8 mouse cellular contexts compared by ENCODE assay signal in the genomic region with DNA sequence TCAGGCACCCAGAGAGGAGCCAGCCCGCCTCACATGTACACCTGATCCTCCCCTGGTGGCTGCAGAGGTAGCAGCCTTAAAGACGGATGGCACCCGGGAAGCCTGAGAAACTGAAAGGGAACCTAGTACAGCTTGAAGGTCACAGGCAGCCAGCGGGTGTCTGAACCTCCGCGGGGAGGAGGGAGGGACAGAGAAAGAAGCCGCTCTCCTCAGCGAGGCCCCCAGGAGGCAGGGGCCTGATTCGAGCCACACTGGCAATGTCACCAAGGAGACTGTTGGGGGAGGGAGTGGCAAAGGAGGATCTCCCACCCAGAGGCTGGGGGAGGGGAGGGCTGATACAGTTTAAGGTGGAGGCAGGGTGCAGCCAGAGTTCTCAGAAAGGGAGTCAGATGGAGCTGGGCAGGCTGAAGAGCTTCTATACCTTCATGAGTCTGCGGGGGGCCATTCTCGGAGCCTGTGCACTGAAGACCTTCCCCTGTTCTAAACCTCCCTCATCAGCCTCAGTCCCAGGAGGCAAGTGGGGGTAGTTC. TPM values are rescaled to one million over a fixed set of nuclear protein-coding genes. Genes with fewer than 3 reads are reported as not detected.
DNase-seq lines count a peak whose midpoint lies in the region; ATAC-seq and TF ChIP-seq lines count a peak whose summit lies in the region.

No protein-coding gene starts in this region.

- H3K4me1 ChIP-seq in heart, postnatal 0 days (ENCODE audit: control insufficient read depth, insufficient read depth), result no peaks in the 10 kb centered on the region; the same call in 1 of the 2 replicates
- H3K4me1 ChIP-seq in liver, embryonic 11.5 days (replicated peaks; ENCODE audit: control insufficient read depth, insufficient read depth, low read length), result peaks cover 13% of the 10 kb centered on the region
- peaks cover 3% of the 10 kb centered on the region; the same call in 1 of the 2 replicates for H3K4me1 ChIP-seq in small intestine, adult 2 months (ENCODE audit: control insufficient read depth, insufficient read depth, insufficient read length, low read length)

- H3K4me2 ChIP-seq in heart, postnatal 0 days (ENCODE audit: low read depth, low read length), result peak overlapping the region; percentile 55
- H3K4me2 ChIP-seq in liver, embryonic 11.5 days, result peak overlapping the region; percentile 59

- WGBS in heart, postnatal 0 days, result 5% methylated on average over 11 of the region's 11 CpGs
- 5% methylated on average over 11 of the region's 11 CpGs for WGBS in liver, embryonic 11.5 days
- WGBS in small intestine, adult 2 months, result 7% methylated on average over 11 of the region's 11 CpGs

- H3K9me3 ChIP-seq in heart, postnatal 0 days (replicated peaks; ENCODE audit: control insufficient read depth, low read length), result no peaks in the 10 kb centered on the region
- H3K9me3 ChIP-seq in liver, embryonic 11.5 days (ENCODE audit: control insufficient read depth, low read length), result peaks cover 2% of the 10 kb centered on the region; the same call in 1 of the 2 replicates

- TF ChIP-seq EP300 in heart, postnatal 0 days (IDR thresholded peaks at IDR 0.05; ENCODE audit: low read depth), result no peak

- H3K27ac ChIP-seq in heart, postnatal 0 days (ENCODE audit: low read depth), result no peak overlapping the region
- no peak overlapping the region for H3K27ac ChIP-seq in liver, embryonic 11.5 days (ENCODE audit: low read depth, low read length)
- no peak overlapping the region for H3K27ac ChIP-seq in small intestine, adult 2 months (ENCODE audit: insufficient read depth, low read depth, low read length)

- peak; percentile 25 for DNase-seq in kidney, adult 18-20 months
- no peak for DNase-seq in kidney, postnatal 10 days
- DNase-seq in ZHBTc4 (ENCODE audit: low read depth, low spot score), result peak; percentile 89
- no peak for DNase-seq in heart, postnatal 0 days (ENCODE audit: low spot score)
- peak; percentile 48 for DNase-seq in liver, embryonic 11.5 days (ENCODE audit: low spot score)
- DNase-seq in urinary bladder, postnatal 10 days (ENCODE audit: low spot score), result no peak

- no peak for TF ChIP-seq CTCF in heart, postnatal 0 days (IDR thresholded peaks at IDR 0.05; ENCODE audit: low read depth)
- TF ChIP-seq CTCF in small intestine, adult 2 months (IDR thresholded peaks at IDR 0.05; ENCODE audit: extremely low read depth, insufficient read length, insufficient replicate concordance, low read depth, low read length), result peak; percentile 19; the same call in 1 of the 2 replicates

- H3K27me3 ChIP-seq in heart, postnatal 0 days (ENCODE audit: control insufficient read depth, insufficient read depth, low read length), result peaks cover 18% of the 10 kb centered on the region; the same call in 1 of the 2 replicates
- H3K27me3 ChIP-seq in liver, embryonic 11.5 days (replicated peaks; ENCODE audit: control insufficient read depth, insufficient read depth, low read length), result peaks cover 19% of the 10 kb centered on the region
- H3K27me3 ChIP-seq in small intestine, adult 2 months (ENCODE audit: control insufficient read depth, insufficient read depth, low read length), result peaks cover 14% of the 10 kb centered on the region

- H3K4me3 ChIP-seq in heart, postnatal 0 days (ENCODE audit: low read depth, low read length), result peak overlapping the region; percentile 31
- H3K4me3 ChIP-seq in liver, embryonic 11.5 days (ENCODE audit: low read depth, low read length), result peak overlapping the region; percentile 29
- peak overlapping the region; percentile 24 for H3K4me3 ChIP-seq in small intestine, adult 2 months (ENCODE audit: low read depth, low read length)

- ATAC-seq in heart, postnatal 0 days (ENCODE audit: insufficient read depth, low read depth), result peak; percentile 51
- ATAC-seq in liver, embryonic 11.5 days (replicated peaks; ENCODE audit: low FRiP score), result peak; percentile 39; the same call in 1 of the 2 replicates
- no peak for ATAC-seq in erythroid progenitor cell, adult 5-6 weeks (replicated peaks; ENCODE audit: low FRiP score, poor library complexity, severe bottlenecking)

- H3K9ac ChIP-seq in heart, postnatal 0 days (replicated peaks; ENCODE audit: low read depth, low read length), result 0 out of 2 replicates have a peak overlapping the region, but pooled peaks have one; percentile 0
- H3K9ac ChIP-seq in liver, embryonic 11.5 days (ENCODE audit: low read depth, low read length), result no peak overlapping the region

- H3K36me3 ChIP-seq in heart, postnatal 0 days (replicated peaks; ENCODE audit: control insufficient read depth, insufficient read depth, low read length), result no peaks in the 10 kb centered on the region
- no peaks in the 10 kb centered on the region for H3K36me3 ChIP-seq in liver, embryonic 11.5 days (ENCODE audit: control insufficient read depth, insufficient read depth, low read length)
- no peaks in the 10 kb centered on the region for H3K36me3 ChIP-seq in small intestine, adult 2 months (ENCODE audit: control insufficient read depth, insufficient read depth, low read length)

- TF ChIP-seq POLR2A in small intestine, adult 2 months (IDR thresholded peaks at IDR 0.05; ENCODE audit: low read depth, low read length), result no peak

RNA-seq across cellular contexts. Expression of a gene that starts 6.1 kb away (rescaled TPM):
- total RNA-seq in heart, postnatal 0 days (2014; rRNA removed; ENCODE audit: low replicate concordance), result 9.5 and 11.6 TPM in 2 replicates
- polyA plus RNA-seq in heart, postnatal 0 days (2015; fragmentation: Nextera tagmentation; extraction: Ambion mirVana), result 4.9 and 5.2 TPM in 2 replicates
- polyA plus RNA-seq in liver, embryonic 11.5 days (2014; fragmentation: Nextera tagmentation; extraction: Ambion mirVana), result 1.2 and 1.7 TPM in 2 replicates
- polyA plus RNA-seq in small intestine, adult 2 months (2012; rRNA removed), result 1.1 and 2.7 TPM in 2 replicates
- total RNA-seq in erythroid progenitor cell, adult 5-6 weeks (2015; ENCODE audit: low replicate concordance), result 5.0 TPM in 1 of 2 replicates, not detected in the other
- total RNA-seq in erythroid progenitor cell, adult 5-6 weeks (2017; ENCODE audit: low replicate concordance), result 2.6 TPM in 1 of 2 replicates, not detected in the other

RNA-seq across cellular contexts. Expression of a gene that starts 40.7 kb away (rescaled TPM):
- total RNA-seq in heart, postnatal 0 days (2014; rRNA removed; ENCODE audit: low replicate concordance), result 77.7 and 131 TPM in 2 replicates
- 49.0 and 53.2 TPM in 2 replicates for polyA plus RNA-seq in heart, postnatal 0 days (2015; fragmentation: Nextera tagmentation; extraction: Ambion mirVana)
- 24.2 and 24.4 TPM in 2 replicates for polyA plus RNA-seq in liver, embryonic 11.5 days (2014; fragmentation: Nextera tagmentation; extraction: Ambion mirVana)
- polyA plus RNA-seq in small intestine, adult 2 months (2012; rRNA removed), result 33.3 and 58.6 TPM in 2 replicates
- total RNA-seq in erythroid progenitor cell, adult 5-6 weeks (2015; ENCODE audit: low replicate concordance), result 10.9 and 17.3 TPM in 2 replicates
- 7.3 and 10.5 TPM in 2 replicates for total RNA-seq in erythroid progenitor cell, adult 5-6 weeks (2017; ENCODE audit: low replicate concordance)

Comparison
In these comparisons a context has a peak if more than half of its experiments do, and no peak if none do; other contexts are left out.
1. DNase-seq: peak in kidney, adult 18-20 months (single experiment), ZHBTc4 (single experiment) and liver, embryonic 11.5 days (single experiment); none in kidney, postnatal 10 days (single experiment), heart, postnatal 0 days (single experiment) and urinary bladder, postnatal 10 days (single experiment).
2. Peak in every context shown above with its lines, with median percentiles within 50 percentile points of each other: H3K4me3 ChIP-seq.